Mouse (Mus musculus) heart, adult 2 months (tissue): ENCODE measurements at regions not wholly inside any gene's neighbourhood (a gene's known extent, or its start where the extent isn't known, plus 50 kb on each side); places are given as distances from the start of the nearest gene placed in this dataset.

Source experiments
- CTCF ChIP-seq: fragments of 200-600 bp; IDR thresholded peaks from 2 replicates; pipeline ENCODE4 v1.8.1; 2022; ENCODE audit warnings: antibody characterized with exemption, mild to moderate bottlenecking, moderate library complexity
- EP300 ChIP-seq: fragments of 200-500 bp; IDR thresholded peaks from 2 replicates; pipeline ENCODE4 v1.6.1; 2011; ENCODE audit warnings: low read depth, low read length, control low read depth; ENCODE audit not compliant: insufficient read depth

DNA sequence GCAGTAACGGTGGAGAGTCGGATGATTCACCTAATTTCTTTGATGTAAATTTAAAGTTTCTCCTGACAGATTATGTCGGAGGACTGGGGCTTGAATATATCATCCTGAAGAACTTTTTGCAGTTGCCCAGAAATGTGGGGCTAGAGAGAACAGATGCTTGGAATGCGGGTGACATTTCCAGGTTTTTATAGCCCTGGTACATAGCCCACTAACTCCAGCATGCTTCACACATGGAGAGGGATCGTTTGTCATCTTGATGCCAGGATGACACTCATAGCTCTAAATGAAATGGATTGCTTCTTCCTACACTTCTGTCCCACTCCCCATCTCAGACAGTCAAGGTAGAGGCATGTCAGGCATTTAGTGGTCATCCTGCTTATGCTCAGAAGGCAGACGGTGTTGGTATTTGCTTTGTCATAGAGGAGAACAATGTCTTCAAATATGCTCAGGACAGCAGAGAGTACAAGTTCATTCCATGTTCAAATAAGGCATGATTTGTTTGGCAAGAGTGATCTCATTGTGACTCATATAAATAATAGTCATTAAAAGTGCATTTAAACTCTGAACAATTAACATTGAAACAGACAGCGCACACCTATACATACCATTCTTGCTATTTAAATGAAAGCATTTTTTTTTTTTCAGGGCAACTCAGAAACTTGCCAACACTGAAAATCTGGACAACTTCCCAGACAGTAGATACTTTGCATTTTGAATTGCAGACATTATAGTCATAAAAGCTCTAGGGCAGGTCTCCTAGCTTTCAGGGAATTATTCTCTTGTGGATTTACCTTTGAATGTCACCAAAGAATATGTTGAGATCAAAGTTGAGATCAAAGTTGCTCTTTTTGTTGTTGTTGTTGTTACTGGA, 171.7 kb upstream of the Ptbp2 start:
- TF ChIP-seq EP300 (no peak), CTCF (no peak)
